Mouse (Mus musculus): ENCODE results near the gene Chn2.

- TF ChIP-seq CTCF (IDR thresholded peaks at IDR 0.05; ENCODE audit: borderline replicate concordance, extremely low read depth, insufficient read depth, insufficient read length) (no peak), POLR2A (IDR thresholded peaks at IDR 0.05; ENCODE audit: borderline replicate concordance, extremely low read depth, insufficient read depth, insufficient read length, poor library complexity, severe bottlenecking) (no peak)
These were observed 298.0 kb downstream of the Chn2 start for GRCm38 (mm10) chr6:54337321-54337720.
